Comparison of ENCODE assay signal across 26 mouse cellular contexts in genomic region chr6:122606661-122607060, GRCm38 (mm10). TPM values are rescaled to one million over a fixed set of nuclear protein-coding genes. Genes with fewer than 3 reads are reported as not detected.
"Had no signal": no experiment of that assay in that cellular context is flagged by ENCODE, and none has a peak within 500 bp of the region (broad histone marks: within the 10 kb centered on the region; RNA-seq: fewer than 3 reads in every experiment).

No protein-coding gene starts in this region.

- H3K4me1 ChIP-seq: lung, embryonic 15.5 days; stomach, embryonic 15.5 days had no signal

- H3K9me3 ChIP-seq: liver, embryonic 15.5 days; lung, embryonic 15.5 days; midbrain, embryonic 10.5 days; neural tube, embryonic 13.5 days; neural tube, embryonic 15.5 days; stomach, embryonic 15.5 days had no signal

- H3K27me3 ChIP-seq: liver, embryonic 15.5 days; lung, embryonic 15.5 days; neural tube, embryonic 13.5 days; neural tube, embryonic 15.5 days; stomach, embryonic 15.5 days had no signal

- DNase-seq: liver, postnatal 0 days; lung, adult 2 months; lung, postnatal 14 days; lung, postnatal 36 days; midbrain, embryonic 14.5 days; right cerebral cortex, postnatal 14 days; thymus, adult 2 months; thymus, postnatal 25 days; thymus, postnatal 4 days had no signal

- H3K27ac ChIP-seq: liver, embryonic 15.5 days; lung, embryonic 15.5 days; macrophage; midbrain, embryonic 10.5 days; neural tube, embryonic 13.5 days; neural tube, embryonic 15.5 days; stomach, embryonic 15.5 days; stomach, postnatal 0 days had no signal

- H3K36me3 ChIP-seq: liver, embryonic 15.5 days; lung, embryonic 15.5 days; midbrain, embryonic 10.5 days; neural tube, embryonic 13.5 days; neural tube, embryonic 15.5 days; stomach, embryonic 15.5 days had no signal

- H3K9ac ChIP-seq: liver, embryonic 15.5 days; liver, postnatal 0 days; lung, embryonic 15.5 days; neural tube, embryonic 13.5 days; neural tube, embryonic 15.5 days; stomach, embryonic 15.5 days had no signal

- H3K4me3 ChIP-seq: liver, embryonic 15.5 days; lung, embryonic 15.5 days; midbrain, embryonic 10.5 days; myocyte; neural tube, embryonic 13.5 days; neural tube, embryonic 15.5 days; stomach, embryonic 15.5 days had no signal

RNA-seq across cellular contexts. Expression of gene Gdf3, which starts 3.2 kb away (rescaled TPM):
- polyA plus RNA-seq: lung, adult 2 months; lung, embryonic 15.5 days; lung, postnatal 0 days; myocyte; neural tube, embryonic 13.5 days; stomach, postnatal 0 days; urinary bladder, adult 2 months had no signal

RNA-seq across cellular contexts. Expression of gene Dppa3, which starts 19.5 kb away (rescaled TPM):
- total RNA-seq: megakaryocyte progenitor cell, adult 5-6 weeks; megakaryocyte-erythroid progenitor cell, adult 5-6 weeks had no signal
- polyA plus RNA-seq: liver, embryonic 15.5 days; lung, adult 2 months; lung, embryonic 15.5 days; lung, postnatal 0 days; midbrain, embryonic 10.5 days; midbrain, embryonic 14.5 days; midbrain, embryonic 16.5 days; myocyte; neural tube, embryonic 11.5 days; neural tube, embryonic 13.5 days; neural tube, embryonic 15.5 days; spleen, adult 2 months; stomach, embryonic 15.5 days; stomach, postnatal 0 days had no signal

RNA-seq across cellular contexts. Expression of gene Aicda, which starts 53.1 kb away (rescaled TPM):
- total RNA-seq: megakaryocyte progenitor cell, adult 5-6 weeks; megakaryocyte-erythroid progenitor cell, adult 5-6 weeks had no signal
- polyA plus RNA-seq: liver, embryonic 15.5 days; liver, postnatal 0 days; lung, adult 2 months; lung, embryonic 15.5 days; midbrain, embryonic 10.5 days; myocyte; neural tube, embryonic 11.5 days; stomach, postnatal 0 days; testis, adult 2 months; urinary bladder, adult 2 months had no signal
